Mouse (Mus musculus) erythroblast, embryonic 14.5 days (primary cell): Measurements from ENCODE around the gene Dennd5b. TPM values are rescaled to one million over a fixed set of nuclear protein-coding genes. Genes with fewer than 3 reads are reported as not detected.
"Not testable (repeated sequence)": the region's sequence is repeated elsewhere in the genome, so short reads cannot be mapped to it uniquely, and the experiment has no call there.

Experiments used
- H3K27me3 ChIP-seq: 2 replicates; pipeline ENCODE4 v1.6.1; 2012; ENCODE audit warnings: inconsistent platforms; ENCODE audit not compliant: control insufficient read depth
- H3K36me3 ChIP-seq: 2 replicates; pipeline ENCODE4 v1.6.1; 2012; ENCODE audit warnings: mild to moderate bottlenecking, inconsistent platforms; ENCODE audit not compliant: control insufficient read depth
- H3K4me1 ChIP-seq: 2 replicates; pipeline ENCODE4 v1.6.1; 2012; ENCODE audit warnings: inconsistent platforms; ENCODE audit not compliant: control insufficient read depth
- H3K4me3 ChIP-seq: replicated peaks from 2 replicates; pipeline ENCODE3; 2012; ENCODE audit warnings: moderate library complexity, mild to moderate bottlenecking, inconsistent platforms
- H3K9me3 ChIP-seq: 2 replicates; pipeline ENCODE4 v1.6.1; 2012; ENCODE audit warnings: low read length, inconsistent platforms, mixed read lengths; ENCODE audit not compliant: control insufficient read depth
- GATA1 ChIP-seq: IDR thresholded peaks from 2 replicates; pipeline ENCODE4 v1.6.1; 2012; ENCODE audit warnings: low read length, inconsistent platforms, mixed read lengths
- TAL1 ChIP-seq: IDR thresholded peaks from 3 replicates; pipeline ENCODE4 v1.6.1; 2012; ENCODE audit warnings: low read length, inconsistent platforms, mixed read lengths
- polyA plus RNA-seq: library from polyadenylated mRNA; stranded (reverse); fragments of >175 nt; gene quantifications from 2 replicates; pipeline ENCODE4 v1.2.3, GENCODE M21; 2012

The Dennd5b gene
- polyA plus RNA-seq, 1 experiment: 0.01 TPM

- Histone ChIP-seq H3K4me3 (no peak overlapping the region), H3K36me3 (no peaks in the 10 kb centered on the region), H3K27me3 (no peaks in the 10 kb centered on the region), H3K9me3 (no peaks in the 10 kb centered on the region), H3K4me1 (peaks cover 4% of the 10 kb centered on the region; the same call in 1 of the 2 replicates)
- no peak for TF ChIP-seq TAL1
- no peak for TF ChIP-seq GATA1
These were observed 33.1 kb upstream of the Dennd5b start for GRCm38 (mm10) chr6:149134391-149135150.

- H3K27me3 ChIP-seq: no peaks in the 10 kb centered on the region
- peaks cover 4% of the 10 kb centered on the region; the same call in 1 of the 2 replicates for H3K4me1 ChIP-seq
- H3K36me3 ChIP-seq: no peaks in the 10 kb centered on the region
- TF ChIP-seq TAL1 (no peak), GATA1 (no peak)
- no peaks in the 10 kb centered on the region for H3K9me3 ChIP-seq
- H3K4me3 ChIP-seq: no peak overlapping the region
These were observed 31.0 kb upstream of the Dennd5b start for GRCm38 (mm10) chr6:149132311-149133077.

GRCm38 (mm10) chr6:149131111-149131510, 29.6 kb upstream of the Dennd5b start:
- H3K4me3 ChIP-seq: no peak overlapping the region
- peaks cover 4% of the 10 kb centered on the region; the same call in 1 of the 2 replicates for H3K4me1 ChIP-seq
- no peaks in the 10 kb centered on the region for H3K36me3 ChIP-seq
- TF ChIP-seq GATA1 (no peak), TAL1 (no peak)
- H3K27me3 ChIP-seq: no peaks in the 10 kb centered on the region
- H3K9me3 ChIP-seq: no peaks in the 10 kb centered on the region

- H3K36me3 ChIP-seq, H3K27me3 ChIP-seq, H3K4me3 ChIP-seq, H3K4me1 ChIP-seq, H3K9me3 ChIP-seq: not testable (repeated sequence)
These were observed 28.4 kb upstream of the Dennd5b start, which contains the start of gene Gm10203 for GRCm38 (mm10) chr6:149129870-149130269. Gene Gm10203 (plus strand): TSS chr6:149130170.

- TF ChIP-seq TAL1: no peak
- TF ChIP-seq GATA1: no peak
- Histone ChIP-seq H3K9me3 (no peaks in the 10 kb centered on the region), H3K27me3 (no peaks in the 10 kb centered on the region), H3K36me3 (no peaks in the 10 kb centered on the region), H3K4me1 (no peaks in the 10 kb centered on the region), H3K4me3 (no peak overlapping the region)
These were observed 25.2 kb upstream of the Dennd5b start for GRCm38 (mm10) chr6:149126675-149127074.

GRCm38 (mm10) chr6:149123042-149123441, 21.6 kb upstream of the Dennd5b start:
- H3K36me3 ChIP-seq: no peaks in the 10 kb centered on the region
- H3K4me3 ChIP-seq: no peak overlapping the region
- H3K9me3 ChIP-seq: no peaks in the 10 kb centered on the region
- H3K4me1 ChIP-seq: no peaks in the 10 kb centered on the region
- no peak for TF ChIP-seq TAL1
- no peaks in the 10 kb centered on the region for H3K27me3 ChIP-seq

GRCm38 (mm10) chr6:149119853-149120252, 18.4 kb upstream of the Dennd5b start:
- no peaks in the 10 kb centered on the region for H3K27me3 ChIP-seq
- no peaks in the 10 kb centered on the region for H3K36me3 ChIP-seq
- H3K4me3 ChIP-seq: no peak overlapping the region
- TF ChIP-seq GATA1: no peak
- TF ChIP-seq TAL1: no peak
- no peaks in the 10 kb centered on the region for H3K9me3 ChIP-seq
- H3K4me1 ChIP-seq: no peaks in the 10 kb centered on the region

GRCm38 (mm10) chr6:149118935-149119334, 17.5 kb upstream of the Dennd5b start:
- Histone ChIP-seq H3K4me3 (no peak overlapping the region), H3K36me3 (no peaks in the 10 kb centered on the region), H3K4me1 (no peaks in the 10 kb centered on the region), H3K27me3 (no peaks in the 10 kb centered on the region), H3K9me3 (no peaks in the 10 kb centered on the region)
- TF ChIP-seq TAL1: no peak
- no peak for TF ChIP-seq GATA1

GRCm38 (mm10) chr6:149116992-149117391, 15.5 kb upstream of the Dennd5b start:
- H3K4me1 ChIP-seq: no peaks in the 10 kb centered on the region
- TF ChIP-seq GATA1 (no peak), TAL1 (no peak)
- H3K4me3 ChIP-seq: no peak overlapping the region
- H3K27me3 ChIP-seq: no peaks in the 10 kb centered on the region
- no peaks in the 10 kb centered on the region for H3K9me3 ChIP-seq
- H3K36me3 ChIP-seq: no peaks in the 10 kb centered on the region
